Mouse (Mus musculus) megakaryocyte, embryonic 14.5 days (primary cell): ENCODE measurements around the gene Gpr153.

Experiments
- FLI1 ChIP-seq: IDR thresholded peaks from 2 replicates; pipeline ENCODE4 v1.6.1; 2012; ENCODE audit warnings: low read length, inconsistent platforms, mixed read lengths
- GATA1 ChIP-seq: IDR thresholded peaks from 3 replicates; pipeline ENCODE4 v1.6.1; 2012; ENCODE audit warnings: mixed read lengths, low read length, inconsistent platforms, borderline replicate concordance

GRCm38 (mm10) chr4:152294188-152294929, 20.3 kb downstream of the Gpr153 start:
- TF ChIP-seq GATA1 (no peak), FLI1 (no peak)
